Mouse (Mus musculus) c-Kit-positive CD71-negative TER-119-negative erythroid progenitor cells, embryonic 14.5 days (primary cell): Measurements from ENCODE around the gene Pbx1.

Experiments used
- DNase-seq: peaks from one replicate; pipeline ENCODE4 v3.0.0-alpha.2; 2013; ENCODE audit warnings: low read depth

The Pbx1 gene

DNA sequence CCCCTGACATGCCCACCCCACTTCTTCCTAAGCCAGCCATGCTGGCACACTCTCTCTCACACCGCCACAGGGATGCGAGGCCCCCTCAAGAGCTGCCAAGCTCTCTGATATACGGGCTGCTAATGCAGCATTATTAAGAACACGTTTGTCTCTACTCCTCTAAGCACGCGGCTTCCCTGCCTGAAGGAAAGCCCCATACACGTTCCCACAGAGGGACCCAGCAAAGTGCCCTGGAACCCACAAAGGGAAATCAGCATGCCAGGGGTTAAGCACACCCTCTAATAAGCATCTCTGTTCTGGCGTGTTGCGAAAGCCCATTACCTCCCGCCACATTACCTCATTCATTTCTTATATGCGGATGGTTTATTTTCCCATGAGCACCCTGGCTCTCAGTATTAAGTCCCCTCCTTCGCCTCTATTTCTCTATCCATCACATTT, 132.1 kb downstream of the Pbx1 start:
- no peak for DNase-seq

DNA sequence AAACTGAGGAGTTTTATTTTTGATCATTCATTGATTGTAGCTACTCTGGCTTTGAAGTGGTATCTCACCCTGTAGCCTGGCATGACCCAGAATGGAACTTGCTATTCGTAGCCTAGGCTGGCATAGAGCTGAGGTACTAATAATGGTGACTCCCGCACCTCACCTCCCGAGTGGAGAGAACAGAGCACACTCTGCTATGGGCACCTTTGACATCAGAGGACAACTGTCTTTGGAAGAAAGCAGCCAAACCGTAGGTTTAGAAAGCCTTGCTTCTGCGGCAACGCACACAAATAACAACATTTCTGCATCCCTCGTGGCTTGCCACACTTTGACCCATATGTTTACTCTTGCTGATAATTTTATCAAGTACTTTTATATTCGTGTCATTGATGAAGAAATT, 132.9 kb downstream of the Pbx1 start:
- DNase-seq, result no peak

DNA sequence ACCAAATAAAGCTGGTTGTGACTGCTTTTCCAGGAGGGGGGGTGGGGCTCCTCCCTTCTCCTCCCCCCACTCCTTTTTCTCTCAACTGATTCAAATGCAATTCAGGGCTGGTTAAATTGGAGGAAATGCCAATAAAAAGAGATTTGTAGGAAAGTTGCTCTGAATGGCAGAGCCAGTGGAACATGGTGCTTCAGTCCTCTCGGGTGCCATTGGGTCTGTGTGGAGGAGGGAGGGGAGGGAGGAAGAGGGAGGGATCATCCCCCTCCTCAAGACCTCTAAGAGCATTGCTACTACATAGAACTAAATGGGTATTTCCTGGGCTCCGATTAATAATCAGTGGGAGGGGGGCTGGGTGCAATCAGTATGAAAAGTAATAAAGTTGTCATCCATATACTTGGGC, 135.8 kb downstream of the Pbx1 start:
- no peak for DNase-seq

DNA sequence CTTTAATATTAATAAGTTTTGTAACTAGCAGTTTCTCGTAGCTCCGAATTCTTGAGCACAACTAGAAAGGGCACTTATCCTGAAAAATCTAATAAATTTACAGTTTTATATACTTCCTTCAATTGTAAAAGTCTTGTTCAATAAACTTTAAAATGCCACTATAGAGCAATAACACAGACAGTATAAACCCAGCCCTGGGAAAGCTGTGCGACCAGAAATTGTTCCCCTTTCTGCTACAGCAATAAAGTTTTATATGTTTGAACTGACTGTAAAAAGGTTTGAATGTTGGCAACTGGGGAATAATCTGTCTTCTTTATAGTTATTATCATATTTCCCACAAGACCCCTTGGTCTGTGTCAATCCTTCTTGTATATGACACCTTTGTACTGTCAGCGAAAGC, 136.3 kb downstream of the Pbx1 start:
- no peak for DNase-seq

DNA sequence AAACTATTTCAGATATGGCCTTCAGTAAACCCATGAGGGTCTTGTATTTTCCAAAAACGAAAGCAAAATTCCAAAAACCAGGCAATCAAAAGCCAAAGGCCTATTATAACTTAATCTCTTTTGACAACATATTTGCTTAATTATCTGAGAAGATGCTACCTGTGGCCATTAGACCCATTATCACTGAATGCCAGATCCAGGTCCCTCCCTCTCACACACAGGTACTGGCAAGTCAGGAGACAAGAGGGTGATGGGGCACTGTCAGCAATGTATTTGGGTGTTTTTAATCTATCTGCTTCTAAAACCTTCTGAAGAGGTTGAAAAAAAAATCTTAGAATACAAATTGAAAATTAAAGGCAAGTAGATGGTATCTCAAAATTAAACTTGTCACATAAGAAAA, 138.4 kb downstream of the Pbx1 start:
- DNase-seq, result no peak

DNA sequence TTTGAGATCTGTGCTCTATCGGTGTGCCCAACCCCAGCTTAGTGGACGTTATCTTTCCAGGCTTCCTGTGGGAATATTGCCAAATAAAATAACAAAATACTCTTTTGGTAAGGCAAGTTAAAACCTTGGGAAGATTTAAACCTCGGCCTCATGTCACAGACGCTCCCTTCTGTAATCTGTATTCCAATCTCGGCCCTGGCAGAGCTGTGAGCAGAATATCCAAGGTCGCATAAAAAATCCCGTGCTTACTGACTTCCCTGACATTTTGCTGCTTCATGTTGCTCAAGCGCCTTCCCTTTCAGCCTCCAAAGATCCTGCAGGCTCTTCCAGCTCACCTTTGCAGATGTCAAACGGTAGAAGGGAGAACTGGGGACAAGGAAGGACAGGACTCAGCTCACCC, 140.0 kb downstream of the Pbx1 start:
- DNase-seq, result no peak

DNA sequence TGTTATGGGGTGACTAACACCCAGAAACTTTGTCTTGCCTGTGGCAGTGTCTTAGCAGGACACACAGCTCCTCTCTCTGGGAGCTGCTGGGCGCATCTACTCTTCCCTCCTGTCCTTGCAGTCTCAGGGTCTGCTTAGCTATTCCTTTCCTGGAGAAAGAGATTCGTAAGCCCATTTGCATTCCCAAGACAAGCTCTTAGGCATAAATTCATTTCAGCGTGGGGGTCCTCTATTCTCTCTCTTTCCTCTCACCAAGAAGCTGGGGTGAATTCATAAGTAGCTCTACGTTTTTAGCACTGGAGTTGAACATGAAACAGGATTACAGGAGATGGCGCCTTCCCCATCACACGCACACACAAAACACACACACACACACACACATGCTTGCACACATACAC, 140.4 kb downstream of the Pbx1 start:
- no peak for DNase-seq

DNA sequence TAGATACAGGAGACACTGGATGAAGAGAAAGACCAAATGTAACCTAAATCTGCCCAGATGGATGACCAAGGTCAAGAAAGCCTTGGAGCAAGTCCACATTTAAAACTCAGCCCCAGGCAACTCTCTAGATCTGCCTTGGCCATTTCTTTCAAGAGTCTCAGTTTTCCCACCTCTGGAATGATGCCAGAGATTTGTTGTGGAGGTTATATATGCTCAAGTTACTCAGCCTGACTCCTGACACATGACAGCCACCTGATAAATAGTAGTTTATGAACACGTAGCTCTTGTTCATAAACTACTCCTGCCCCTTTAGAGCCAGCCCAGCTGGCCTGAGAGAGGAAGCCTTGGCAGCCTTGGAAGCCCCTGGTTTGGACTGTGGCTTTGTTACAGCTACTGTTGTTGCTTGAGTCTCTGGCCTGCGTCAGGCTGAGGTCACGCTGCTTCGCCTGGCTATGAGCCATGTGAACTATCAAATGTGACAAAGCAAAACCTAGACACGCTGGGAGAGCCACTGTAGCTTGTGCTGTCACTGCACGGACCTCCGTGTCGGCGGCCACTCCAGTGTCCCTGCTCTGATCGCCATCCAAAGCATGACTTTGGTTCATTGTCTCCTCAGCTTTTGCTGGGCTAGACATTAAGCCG, 140.9 kb downstream of the Pbx1 start:
- no peak for DNase-seq

DNA sequence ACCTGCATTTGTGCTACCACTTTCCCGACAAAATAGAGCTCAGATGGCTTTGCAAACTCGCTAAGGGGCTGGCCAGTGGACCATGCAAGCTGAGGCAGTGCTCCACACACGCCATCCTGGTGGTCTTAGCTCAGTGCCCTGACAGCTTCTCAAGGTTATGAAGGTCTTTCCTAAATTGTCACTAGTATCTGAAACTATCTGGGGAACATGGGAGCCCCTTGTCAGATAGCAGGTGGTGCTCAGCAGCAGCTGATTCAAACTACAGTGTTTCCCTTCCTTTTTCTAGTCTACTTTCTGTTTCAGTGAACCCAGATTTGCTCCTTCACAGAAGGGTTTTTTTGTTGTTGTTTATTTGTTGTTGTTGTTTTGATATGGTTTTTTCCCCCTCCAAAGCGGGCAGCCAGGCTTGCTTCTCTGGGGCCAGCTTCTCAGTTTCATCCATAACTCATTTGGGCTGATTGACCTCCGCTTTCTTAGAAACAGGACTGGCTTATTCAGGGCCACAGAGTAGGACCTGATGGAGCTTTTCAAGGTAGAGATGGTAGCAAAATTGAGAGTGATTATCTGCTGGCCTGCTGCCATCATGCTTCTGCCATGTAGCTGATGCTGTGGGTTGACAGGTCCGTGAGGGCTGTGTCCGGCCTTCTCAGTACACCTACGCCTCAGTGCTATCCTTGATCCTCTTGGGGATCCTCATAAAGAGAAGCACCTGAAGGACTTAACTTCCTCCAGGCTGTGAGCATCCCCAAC, 141.7 kb downstream of the Pbx1 start:
- no peak for DNase-seq

DNA sequence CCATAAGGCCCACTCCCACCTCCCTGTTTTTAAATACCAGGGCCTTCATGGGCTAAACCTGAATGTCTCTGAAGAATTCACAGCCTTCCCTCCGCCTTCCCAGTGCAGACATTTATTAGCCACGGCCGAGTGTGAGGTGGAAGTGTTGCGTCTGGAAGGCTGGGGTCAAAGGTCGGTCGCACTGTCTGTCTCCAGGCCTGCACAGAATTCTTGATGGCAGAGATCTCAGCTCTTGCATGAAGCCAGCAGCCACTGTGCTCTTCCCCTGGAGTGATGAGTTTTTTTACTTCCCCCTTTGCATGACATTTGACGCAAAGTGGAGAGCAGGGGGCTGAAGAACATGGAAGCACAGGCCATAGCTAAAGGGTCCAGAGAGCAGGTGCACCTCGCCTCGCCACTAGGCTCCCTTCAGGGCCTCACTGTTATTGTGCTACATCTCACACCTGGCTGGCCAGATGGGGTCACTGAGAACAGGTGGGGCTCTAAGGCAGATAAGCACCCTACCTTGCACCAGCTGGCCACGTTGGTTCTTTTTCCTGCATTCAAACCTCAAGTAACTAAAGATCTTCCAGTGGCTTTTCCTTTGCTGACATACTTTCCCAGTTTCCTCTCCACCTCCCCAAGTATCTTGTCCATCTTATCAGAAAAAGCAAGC, 143.1 kb downstream of the Pbx1 start:
- no peak for DNase-seq

DNA sequence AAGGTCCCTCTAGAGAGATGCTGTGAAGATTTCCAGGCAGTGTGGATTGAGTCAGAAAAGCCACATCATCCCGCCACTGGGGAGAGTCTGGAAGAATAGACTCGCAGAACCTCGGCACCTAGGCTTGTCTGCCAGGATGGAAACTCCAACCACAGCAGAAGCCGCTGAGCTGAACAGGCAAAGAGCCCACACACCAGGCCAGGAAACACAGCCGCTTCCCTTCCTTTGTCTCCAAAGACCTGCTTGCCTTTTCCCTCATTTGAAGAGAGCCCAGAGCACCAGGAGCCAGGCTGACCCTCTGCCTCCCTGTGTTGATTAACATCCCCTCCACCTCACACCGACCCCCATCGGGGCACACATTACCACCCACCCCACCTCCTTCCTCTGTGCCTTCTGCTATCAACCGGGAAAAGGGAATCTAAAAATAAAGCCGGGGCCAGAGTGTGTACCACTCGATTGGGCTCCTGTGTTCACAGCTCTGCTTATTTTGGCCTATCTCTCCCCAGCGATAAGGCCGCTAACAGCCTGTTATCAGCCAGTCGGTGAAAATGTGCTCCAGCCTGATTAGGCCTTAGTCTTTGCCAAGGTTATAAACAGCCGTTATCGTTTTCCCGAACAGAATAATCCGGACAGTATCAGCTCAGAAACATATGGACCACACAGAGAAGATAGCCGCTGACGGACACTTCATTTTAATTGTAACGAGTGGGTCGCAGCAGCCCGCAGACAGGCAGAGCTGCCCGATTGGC, 144.1 kb downstream of the Pbx1 start:
- peak; percentile 58 for DNase-seq

DNA sequence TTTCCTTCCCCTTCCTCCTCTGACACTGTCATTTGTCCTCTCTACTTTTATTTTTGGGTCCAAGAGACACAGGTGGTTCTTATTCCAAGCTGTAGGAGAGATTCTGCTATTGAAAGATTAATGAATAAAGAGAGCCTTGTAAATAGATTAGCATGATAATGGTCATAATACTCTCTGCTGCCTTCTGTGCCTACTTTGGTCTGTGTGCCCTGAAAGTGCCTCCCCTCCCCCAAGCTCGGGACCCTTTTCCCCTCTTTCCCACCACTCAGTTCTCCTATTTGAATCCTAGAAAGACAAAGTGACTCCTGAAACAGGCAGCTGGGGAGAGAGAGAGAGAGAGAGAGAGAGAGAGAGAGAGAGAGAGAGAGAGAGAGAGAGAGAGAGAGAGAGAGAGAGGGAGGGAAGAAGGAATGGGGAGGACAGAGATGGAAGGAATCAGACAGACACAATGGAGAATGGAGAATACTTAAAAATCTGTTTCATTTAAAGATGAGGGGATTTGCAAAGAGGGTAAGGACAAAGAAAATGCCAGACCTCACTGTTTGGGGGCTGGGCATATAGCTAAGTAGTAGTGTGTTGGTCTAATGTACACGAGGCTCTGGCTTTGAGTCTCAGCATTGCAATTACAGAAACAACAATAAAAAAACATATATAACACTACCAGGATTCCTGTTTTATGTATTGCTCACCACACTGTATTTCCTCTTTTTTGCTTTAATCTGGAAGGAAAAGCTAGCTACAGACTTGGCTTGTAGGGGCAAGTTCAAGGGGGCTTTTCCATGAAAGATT, 145.0 kb downstream of the Pbx1 start:
- DNase-seq, result no peak

DNA sequence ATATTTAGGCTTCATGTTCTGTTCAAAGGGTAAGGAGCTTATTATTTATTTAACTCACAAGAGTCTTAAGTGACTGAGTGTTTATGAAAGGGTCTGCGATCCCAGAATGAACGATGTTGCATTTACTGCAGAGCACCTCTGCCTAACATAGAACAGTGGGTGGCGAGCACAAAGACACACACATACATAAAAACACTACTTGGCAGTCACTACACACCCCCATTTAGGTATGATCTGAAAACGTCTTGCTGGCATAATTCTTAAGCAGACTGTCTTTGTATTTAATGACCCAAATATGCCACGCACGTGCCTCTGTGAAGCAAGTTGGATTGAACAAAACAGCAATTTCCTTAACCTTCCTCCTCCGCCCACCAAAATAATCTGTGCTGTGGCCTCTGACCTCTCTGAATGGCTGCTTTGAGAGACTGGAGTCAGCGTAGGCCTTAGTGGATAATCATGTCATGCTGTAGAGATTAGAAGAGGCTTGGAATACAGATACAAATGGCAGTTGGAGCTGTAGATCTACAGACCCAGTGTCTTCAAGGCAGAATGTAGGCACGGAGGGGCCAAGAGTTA, 147.4 kb downstream of the Pbx1 start:
- DNase-seq, result no peak

DNA sequence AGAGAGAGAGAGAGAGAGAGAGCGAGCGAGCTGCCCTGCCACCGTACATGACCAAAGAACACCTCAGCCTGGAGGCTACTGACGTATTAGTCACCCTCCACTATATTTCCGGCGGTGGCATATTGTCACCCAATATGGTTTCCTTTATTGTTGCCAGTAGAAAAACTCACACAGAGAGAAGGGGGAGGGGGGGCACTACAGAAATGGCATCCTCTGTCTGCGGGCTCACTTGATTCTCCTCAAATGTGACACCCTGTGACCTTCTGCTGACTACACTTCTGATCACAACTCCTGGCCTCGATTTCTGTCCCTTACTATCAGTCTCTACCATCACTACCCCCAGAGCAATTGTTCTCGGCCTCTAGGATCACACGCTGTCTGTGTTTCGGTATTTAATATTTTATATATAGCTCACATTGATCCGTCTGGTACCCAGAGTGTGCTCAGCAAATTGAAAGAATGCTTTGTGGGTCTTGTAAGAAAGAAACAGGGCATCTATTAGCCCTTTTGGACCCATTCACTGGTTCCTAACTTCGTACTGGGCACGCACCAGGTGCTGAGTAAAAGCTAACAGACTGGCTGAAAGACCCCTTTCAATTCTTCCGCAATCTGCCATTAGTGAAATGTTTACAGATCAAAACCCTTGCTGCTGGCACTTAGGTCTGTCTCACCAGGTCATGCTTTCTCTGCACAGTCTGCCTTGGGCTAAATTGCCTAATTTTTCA, 148.1 kb downstream of the Pbx1 start:
- DNase-seq, result no peak

DNA sequence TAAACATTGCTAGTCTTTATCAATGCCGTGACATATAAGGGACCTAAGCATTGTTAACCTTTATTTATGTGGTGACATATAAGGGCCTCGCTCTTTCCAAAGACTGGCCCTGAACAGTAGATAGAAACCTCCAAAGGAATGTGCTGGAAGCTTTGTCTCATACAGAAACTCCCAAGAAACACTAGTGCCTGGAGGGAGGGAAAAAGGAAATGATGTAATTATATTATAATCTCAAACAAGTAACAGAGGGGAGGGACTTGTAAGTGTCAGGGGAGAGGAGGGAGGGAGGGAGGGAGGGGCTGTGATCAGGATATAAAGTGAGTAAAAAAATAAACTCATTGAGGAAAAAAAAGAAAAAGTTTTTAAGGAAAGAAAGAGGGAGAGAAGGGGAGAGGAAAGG, 148.6 kb downstream of the Pbx1 start:
- no peak for DNase-seq

DNA sequence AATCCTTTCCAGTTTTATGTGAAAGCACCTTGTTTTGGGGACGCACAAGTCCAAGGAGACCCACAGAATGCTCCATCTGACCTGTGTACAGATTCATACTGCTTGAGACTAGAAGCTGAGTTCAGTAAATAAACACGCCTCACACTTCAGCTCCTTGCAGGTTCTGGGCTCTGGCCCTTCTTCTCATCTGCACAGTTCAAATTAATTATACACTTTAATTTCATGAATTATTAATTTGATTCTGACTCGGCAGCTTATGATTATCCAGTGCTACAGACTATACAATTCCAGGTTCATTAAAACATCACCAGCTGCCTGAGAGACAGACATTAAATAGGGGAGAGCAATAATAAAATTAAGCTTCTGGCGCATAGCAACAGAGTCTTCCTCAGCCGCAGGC, 156.4 kb downstream of the Pbx1 start:
- DNase-seq, result no peak

DNA sequence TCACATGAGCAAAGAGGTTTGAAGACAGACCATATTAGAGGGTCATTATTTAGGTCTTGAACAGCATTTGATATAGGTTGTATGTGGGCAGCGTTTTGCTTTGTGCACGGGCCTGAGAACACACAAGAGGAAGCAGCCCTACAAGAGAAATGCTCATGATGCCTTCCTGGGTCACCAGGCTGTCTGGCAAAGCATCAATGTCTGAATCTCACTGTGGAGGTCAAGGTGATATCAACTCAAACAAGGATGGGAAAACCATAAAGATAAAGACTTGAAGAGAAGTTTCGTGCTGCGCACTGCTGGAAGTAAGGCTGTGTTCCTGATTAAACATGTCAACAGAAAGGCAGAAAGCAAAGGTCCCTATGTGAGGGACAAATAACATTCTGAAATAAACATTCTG, 157.8 kb downstream of the Pbx1 start:
- no peak for DNase-seq

DNA sequence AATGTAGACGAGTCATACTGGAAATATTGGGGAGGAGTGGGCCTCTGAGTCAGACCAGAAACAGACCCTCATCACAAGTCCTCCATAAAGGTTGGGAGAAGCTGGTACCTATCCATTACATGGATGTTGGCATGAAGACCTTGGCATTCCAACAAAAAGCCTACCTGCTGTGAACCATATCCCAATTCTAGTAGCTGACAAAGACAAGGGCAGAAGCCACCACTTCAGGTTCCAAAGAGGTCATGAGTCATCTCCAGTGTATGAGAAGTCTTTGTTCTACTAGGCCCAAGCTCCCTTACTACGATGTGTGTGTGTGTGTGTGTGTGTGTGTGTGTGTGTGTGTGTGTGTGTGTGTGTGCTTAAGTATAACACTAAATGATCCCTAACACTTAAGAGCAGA, 160.0 kb downstream of the Pbx1 start:
- no peak for DNase-seq

DNA sequence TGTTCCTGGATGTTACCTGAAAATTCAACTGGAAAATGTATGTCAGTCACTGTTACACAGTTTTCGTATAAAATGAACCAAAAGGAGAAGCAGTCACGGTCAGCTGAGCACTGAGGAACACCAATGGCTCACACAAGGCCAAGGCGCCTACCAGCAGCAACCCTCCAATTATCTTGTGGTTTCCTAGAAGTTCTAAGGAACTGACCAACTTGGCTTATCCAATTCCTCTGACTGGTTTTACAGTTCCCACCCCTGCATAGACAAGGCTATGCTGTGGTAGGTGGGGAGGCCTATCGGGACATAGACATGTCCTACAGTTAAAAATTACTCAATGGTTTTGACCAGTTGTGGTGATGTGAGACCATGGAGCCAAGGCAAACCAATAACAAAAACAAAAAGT, 160.9 kb downstream of the Pbx1 start:
- no peak for DNase-seq

DNA sequence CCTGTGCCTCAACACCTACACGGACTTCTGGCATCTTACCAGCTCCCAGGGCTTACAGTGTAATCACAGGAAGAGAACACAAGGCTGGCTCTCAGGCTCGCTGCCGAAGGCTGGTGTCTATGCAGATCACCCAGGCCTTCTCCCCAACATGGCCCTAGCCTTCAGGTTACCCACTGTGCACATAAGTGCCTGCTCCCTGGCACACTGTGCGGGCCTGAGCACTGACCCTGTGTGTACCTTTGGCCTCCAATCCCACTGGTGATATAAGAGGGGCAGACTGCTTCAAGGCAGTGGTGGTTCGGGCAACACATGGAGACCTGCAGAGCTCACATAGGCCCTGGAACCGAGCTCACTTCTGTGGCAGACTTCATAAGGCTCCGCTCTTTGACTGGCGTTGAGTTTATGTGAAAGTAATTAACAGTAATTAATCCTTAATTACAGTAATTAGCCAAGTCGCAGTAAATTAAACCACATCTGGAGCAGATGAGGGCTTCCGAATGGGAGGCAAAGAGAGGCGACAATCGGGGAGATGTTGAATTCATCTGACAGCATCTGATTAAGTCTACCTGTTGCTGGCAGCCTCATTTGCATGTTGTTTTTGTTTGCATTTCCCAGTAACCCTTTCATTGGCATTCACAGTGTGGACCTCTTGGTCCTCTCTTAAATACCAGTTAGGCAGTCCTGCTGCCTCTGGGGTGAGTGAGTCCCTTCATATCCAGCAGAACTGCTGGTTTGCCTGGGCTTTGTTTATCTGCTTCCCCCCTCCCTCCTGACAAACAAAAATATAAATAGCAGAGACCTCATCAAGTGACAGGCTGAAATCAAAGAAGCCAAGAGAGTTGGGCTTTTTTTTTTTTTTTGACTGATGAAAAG, 163.1 kb downstream of the Pbx1 start:
- no peak for DNase-seq
